Mouse (Mus musculus) adrenal gland, postnatal 36 days (tissue): ENCODE measurements at regions not wholly inside any gene's neighbourhood (a gene's known extent, or its start where the extent isn't known, plus 50 kb on each side); places are given as distances from the start of the nearest gene placed in this dataset.

Experiments
- DNase-seq, 2 experiments: peaks; one replicate each; pipeline ENCODE4 v3.0.0; 2021; ENCODE audit warnings: mixed read lengths in 1 of 2

- DNase-seq = no peak
These were observed 160.2 kb upstream of the Jmjd1c start for GRCm38 (mm10) chr10:66935731-66936130.

GRCm38 (mm10) chr10:66937116-66937515, 158.8 kb upstream of the Jmjd1c start:
- no peak for DNase-seq

- no peak for DNase-seq
These were observed 155.6 kb upstream of the Jmjd1c start for GRCm38 (mm10) chr10:66940368-66940767.

- DNase-seq = no peak
These were observed 155.0 kb upstream of the Jmjd1c start for GRCm38 (mm10) chr10:66940922-66941321.

GRCm38 (mm10) chr10:66941974-66942373, 154.0 kb upstream of the Jmjd1c start:
- peak in 1 of 2 experiments; percentile 53 for DNase-seq

GRCm38 (mm10) chr10:66943875-66944274, 152.1 kb upstream of the Jmjd1c start:
- DNase-seq = peak in 1 of 2 experiments; percentile 35

GRCm38 (mm10) chr10:66946161-66946560, 149.8 kb upstream of the Jmjd1c start:
- DNase-seq = no peak

GRCm38 (mm10) chr10:66948329-66948728, 147.6 kb upstream of the Jmjd1c start:
- DNase-seq = no peak

GRCm38 (mm10) chr10:66950441-66950840, 145.5 kb upstream of the Jmjd1c start:
- no peak for DNase-seq

GRCm38 (mm10) chr10:66951231-66951822, 144.6 kb upstream of the Jmjd1c start:
- DNase-seq = no peak

- DNase-seq = no peak
These were observed 144.0 kb upstream of the Jmjd1c start for GRCm38 (mm10) chr10:66951935-66952334.

- DNase-seq = no peak
These were observed 142.5 kb upstream of the Jmjd1c start for GRCm38 (mm10) chr10:66953248-66953975.

- peak in 1 of 2 experiments; percentile 42 for DNase-seq
These were observed 141.9 kb upstream of the Jmjd1c start for GRCm38 (mm10) chr10:66953976-66954505.

GRCm38 (mm10) chr10:66955430-66955829, 140.5 kb upstream of the Jmjd1c start:
- no peak for DNase-seq

- no peak for DNase-seq
These were observed 139.3 kb upstream of the Jmjd1c start for GRCm38 (mm10) chr10:66956619-66957018.

- no peak for DNase-seq
These were observed 138.6 kb upstream of the Jmjd1c start for GRCm38 (mm10) chr10:66957373-66957772.
